Mouse (Mus musculus) embryonic facial prominence, embryonic 12.5 days (tissue): ENCODE measurements around the gene Serpina3g. TPM values are rescaled to one million over a fixed set of nuclear protein-coding genes. Genes with fewer than 3 reads are reported as not detected.
"Not testable (repeated sequence)": the region's sequence is repeated elsewhere in the genome, so short reads cannot be mapped to it uniquely, and the experiment has no call there.

ENCODE experiments used
- ATAC-seq: fragments of 200-750 bp; cut with Nextera tagmentation; 2 replicates; pipeline ENCODE4 v1.8.0; 2017; ENCODE audit not compliant: insufficient number of reproducible peaks, insufficient read depth, low FRiP score, low TSS enrichment
- H3K27ac ChIP-seq: fragments of 300-500 bp; sonication (generic); 2 replicates; pipeline ENCODE4 v1.5.1; 2016; ENCODE audit warnings: mild to moderate bottlenecking
- H3K27me3 ChIP-seq: fragments of 300-500 bp; sonication (generic); 2 replicates; pipeline ENCODE4 v1.6.1; 2016; ENCODE audit warnings: mild to moderate bottlenecking, moderate library complexity
- H3K36me3 ChIP-seq: fragments of 300-500 bp; sonication (generic); 2 replicates; pipeline ENCODE4 v1.6.1; 2016; ENCODE audit warnings: mild to moderate bottlenecking
- H3K4me1 ChIP-seq: fragments of 300-500 bp; sonication (generic); 2 replicates; pipeline ENCODE4 v1.6.1; 2016
- H3K4me2 ChIP-seq: fragments of 300-500 bp; sonication (generic); replicated peaks from 2 replicates; pipeline ENCODE4 v1.6.1; 2016; ENCODE audit warnings: mild to moderate bottlenecking, moderate library complexity
- H3K4me3 ChIP-seq: fragments of 300-500 bp; sonication (generic); 2 replicates; pipeline ENCODE4 v1.5.1; 2016; ENCODE audit warnings: mild to moderate bottlenecking
- H3K9ac ChIP-seq: fragments of 300-500 bp; sonication (generic); 2 replicates; pipeline ENCODE4 v1.6.1; 2016; ENCODE audit warnings: mild to moderate bottlenecking, moderate library complexity
- H3K9me3 ChIP-seq: fragments of 300-500 bp; sonication (generic); 2 replicates; pipeline ENCODE4 v1.6.1; 2016; ENCODE audit warnings: mild to moderate bottlenecking, moderate library complexity
- WGBS: fragments of 180-500 bp; shearing (Covaris S2); methylation state at CpG from one replicate; pipeline ENCODE4 v1.1.7; 2016; 5-methylcytosine and 5-hydroxymethylcytosine counted together
- polyA plus RNA-seq: library from polyadenylated mRNA; unstranded; fragments of >200 nt; fragmentation: Nextera tagmentation; extraction: Ambion mirVana; gene quantifications from 2 replicates; pipeline ENCODE4 v1.2.1, GENCODE M21; 2016

Gene Serpina3g
- polyA plus RNA-seq, 1 experiment from 2014 or later = 1.2 TPM

DNA sequence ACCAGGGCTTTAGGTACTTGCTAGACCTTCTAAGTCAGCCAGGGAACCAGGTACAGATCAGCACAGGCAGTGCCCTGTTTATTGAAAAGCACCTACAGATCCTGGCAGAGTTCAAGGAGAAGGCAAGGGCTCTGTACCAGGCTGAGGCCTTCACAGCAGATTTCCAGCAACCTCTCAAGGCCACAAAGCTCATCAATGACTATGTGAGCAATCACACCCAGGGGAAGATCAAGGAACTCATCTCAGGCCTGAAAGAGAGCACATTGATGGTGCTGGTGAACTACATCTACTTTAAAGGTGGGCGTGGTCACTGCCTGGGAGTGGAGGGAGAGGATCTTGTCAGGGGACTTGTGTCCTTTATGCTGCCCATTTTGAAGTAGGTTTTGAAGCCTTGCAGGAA, 2.0 kb downstream of the Serpina3g start:
- not testable (repeated sequence) for H3K27ac ChIP-seq, H3K4me3 ChIP-seq, H3K9ac ChIP-seq, H3K4me2 ChIP-seq, H3K27me3 ChIP-seq, ATAC-seq, H3K4me1 ChIP-seq, H3K36me3 ChIP-seq, H3K9me3 ChIP-seq
- WGBS = 79% methylated on average over 1 of the region's 1 CpGs

DNA sequence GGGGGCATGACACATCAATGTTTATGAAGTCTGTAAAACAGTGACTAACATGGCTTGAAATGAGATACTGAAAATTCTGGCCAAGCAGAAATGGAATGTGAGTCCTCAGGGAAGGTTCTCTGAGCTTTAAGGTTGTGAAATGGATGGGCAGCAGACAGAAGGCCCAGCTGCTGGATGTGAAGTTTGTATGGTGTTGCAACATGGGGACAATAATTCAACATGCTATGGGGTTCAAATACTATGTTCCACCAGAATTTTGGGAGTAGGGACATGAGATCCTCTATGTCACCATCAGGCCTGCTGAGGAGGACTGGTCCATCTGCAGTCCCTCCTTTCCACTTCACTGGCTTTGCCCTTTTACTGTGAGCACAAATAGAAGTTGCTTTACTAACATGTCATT, 7.3 kb downstream of the Serpina3g start:
- no peak overlapping the region for H3K27ac ChIP-seq
- H3K36me3 ChIP-seq = no peaks in the 10 kb centered on the region
- no peak overlapping the region for H3K9ac ChIP-seq
- H3K9me3 ChIP-seq = no peaks in the 10 kb centered on the region
- no peak overlapping the region for H3K4me3 ChIP-seq
- H3K27me3 ChIP-seq = no peaks in the 10 kb centered on the region
- ATAC-seq = no peak
- H3K4me1 ChIP-seq = no peaks in the 10 kb centered on the region
- no peak overlapping the region for H3K4me2 ChIP-seq

DNA sequence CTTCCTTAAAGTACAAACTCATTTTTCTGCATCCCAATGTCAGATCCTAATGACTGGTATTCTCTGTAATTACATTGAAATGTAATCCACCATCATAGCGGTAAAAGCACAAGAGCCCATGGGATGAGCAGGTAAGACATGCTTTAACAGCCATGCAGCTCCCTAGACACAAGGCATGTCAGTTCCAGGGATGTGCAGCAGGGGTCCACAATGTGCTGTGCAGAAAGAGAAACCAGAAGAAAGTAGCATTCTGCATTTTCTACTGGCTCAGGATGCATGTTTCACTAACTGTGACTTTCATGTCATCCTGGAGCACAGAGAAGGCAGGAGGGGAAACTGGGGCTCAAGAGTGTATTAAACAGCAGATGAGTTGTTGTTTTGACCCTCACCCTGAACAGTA, 9.0 kb downstream of the Serpina3g start:
- no peaks in the 10 kb centered on the region for H3K4me1 ChIP-seq
- 70% methylated on average over 1 of the region's 1 CpGs for WGBS
- H3K4me2 ChIP-seq = no peak overlapping the region
- no peak for ATAC-seq
- no peaks in the 10 kb centered on the region for H3K9me3 ChIP-seq
- no peaks in the 10 kb centered on the region for H3K36me3 ChIP-seq
- no peak overlapping the region for H3K27ac ChIP-seq
- H3K27me3 ChIP-seq = no peaks in the 10 kb centered on the region
- H3K4me3 ChIP-seq = no peak overlapping the region
- no peak overlapping the region for H3K9ac ChIP-seq

DNA sequence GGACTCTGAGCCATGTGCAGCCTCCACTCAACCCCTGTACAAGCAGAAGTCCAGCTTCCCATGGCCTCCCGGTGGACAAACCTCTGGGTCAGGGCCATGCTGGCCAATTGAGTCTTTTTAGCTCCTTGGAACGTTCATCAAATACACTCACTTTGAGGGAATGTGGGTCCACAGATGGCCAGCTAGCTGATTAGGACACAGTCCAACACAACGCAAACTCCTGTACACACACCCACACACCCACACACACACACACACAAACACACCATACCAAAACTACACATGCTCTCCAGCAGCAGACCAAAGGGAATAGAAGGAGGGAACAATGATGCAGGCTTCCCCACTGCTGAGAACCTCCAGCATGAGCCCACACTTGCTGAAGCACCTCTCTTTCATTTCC, 9.6 kb downstream of the Serpina3g start:
- no peak overlapping the region for H3K9ac ChIP-seq
- no peaks in the 10 kb centered on the region for H3K27me3 ChIP-seq
- no peaks in the 10 kb centered on the region for H3K4me1 ChIP-seq
- WGBS = 86% methylated on average over 3 of the region's 3 CpGs
- H3K4me3 ChIP-seq = no peak overlapping the region
- no peak for ATAC-seq
- no peaks in the 10 kb centered on the region for H3K36me3 ChIP-seq
- H3K27ac ChIP-seq = no peak overlapping the region
- H3K9me3 ChIP-seq = no peaks in the 10 kb centered on the region
- H3K4me2 ChIP-seq = no peak overlapping the region

DNA sequence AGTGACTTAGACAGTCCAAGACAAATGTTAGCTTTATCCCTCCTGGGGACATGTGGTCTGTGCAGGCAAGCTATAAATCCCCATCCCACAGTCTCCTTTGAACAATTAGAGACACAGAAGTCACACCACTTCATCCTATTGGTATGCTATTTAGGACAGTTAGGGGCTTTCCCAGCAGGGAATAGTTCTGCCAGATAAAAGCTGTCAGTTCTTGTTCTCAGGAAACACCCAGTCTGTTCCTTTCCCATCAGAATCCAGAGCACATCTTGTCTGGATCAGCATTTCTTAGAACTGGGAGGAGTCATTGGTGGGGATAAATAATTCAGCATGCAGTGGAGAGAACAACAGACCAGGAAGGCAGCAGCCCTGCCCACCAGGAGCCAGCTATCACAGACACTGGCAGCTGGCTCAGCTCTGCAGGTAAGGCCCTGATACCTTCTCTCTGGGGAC, 11.5 kb downstream of the Serpina3g start:
- no peak overlapping the region for H3K4me3 ChIP-seq
- no peaks in the 10 kb centered on the region for H3K36me3 ChIP-seq
- H3K9me3 ChIP-seq = no peaks in the 10 kb centered on the region
- no peaks in the 10 kb centered on the region for H3K27me3 ChIP-seq
- ATAC-seq = no peak
- H3K4me2 ChIP-seq = no peak overlapping the region
- no peaks in the 10 kb centered on the region for H3K4me1 ChIP-seq
- H3K27ac ChIP-seq = no peak overlapping the region
- no peak overlapping the region for H3K9ac ChIP-seq

DNA sequence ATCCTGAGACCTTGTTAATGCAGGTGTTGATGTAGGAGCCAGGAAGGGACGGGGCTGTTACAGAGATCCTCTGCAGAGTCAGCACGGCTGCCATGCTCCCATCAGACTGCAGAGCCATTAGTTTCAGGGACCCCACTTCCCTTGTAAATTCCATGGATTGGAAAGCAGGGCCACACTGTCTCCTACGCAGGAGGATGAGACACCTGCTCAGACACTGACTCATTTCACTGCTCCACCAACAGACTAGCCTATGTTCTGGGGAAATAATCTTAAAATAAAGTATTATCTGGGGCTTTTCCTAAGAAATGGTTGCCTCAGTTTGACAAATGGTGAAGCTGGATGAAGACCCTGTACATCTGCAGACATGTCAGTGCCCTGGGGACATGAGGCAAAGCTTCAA, 12.2 kb downstream of the Serpina3g start:
- no peaks in the 10 kb centered on the region for H3K4me1 ChIP-seq
- H3K36me3 ChIP-seq = no peaks in the 10 kb centered on the region
- ATAC-seq = no peak
- H3K4me3 ChIP-seq = no peak overlapping the region
- H3K4me2 ChIP-seq = no peak overlapping the region
- H3K9me3 ChIP-seq = no peaks in the 10 kb centered on the region
- H3K9ac ChIP-seq = no peak overlapping the region
- no peak overlapping the region for H3K27ac ChIP-seq
- H3K27me3 ChIP-seq = no peaks in the 10 kb centered on the region
- WGBS = 75% methylated on average over 3 of the region's 3 CpGs

DNA sequence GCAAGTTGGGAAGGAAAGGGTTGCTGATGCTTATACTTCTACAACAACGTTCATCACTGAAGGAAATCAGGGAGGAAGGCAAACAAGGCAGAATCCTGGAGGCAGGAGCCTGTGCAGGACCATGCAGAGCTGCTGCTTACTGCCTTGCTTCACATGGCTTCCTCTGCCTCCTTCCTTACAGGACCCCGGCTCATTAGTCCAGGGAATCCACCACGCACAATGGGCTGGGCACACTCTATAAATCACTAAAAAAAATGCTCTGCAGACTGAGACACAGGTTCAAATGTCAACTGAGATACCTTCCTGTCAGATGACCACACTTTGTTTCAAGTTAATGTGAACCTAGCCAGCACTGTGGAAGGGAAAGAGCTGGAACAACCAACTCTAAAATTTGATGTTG, 25.0 kb downstream of the Serpina3g start:
- Histone ChIP-seq H3K4me3 (no peak overlapping the region), H3K27me3 (no peaks in the 10 kb centered on the region), H3K27ac (no peak overlapping the region), H3K4me2 (no peak overlapping the region), H3K4me1 (no peaks in the 10 kb centered on the region), H3K9ac (no peak overlapping the region), H3K36me3 (no peaks in the 10 kb centered on the region), H3K9me3 (no peaks in the 10 kb centered on the region)
- WGBS = 57% methylated on average over 3 of the region's 3 CpGs
- no peak for ATAC-seq

DNA sequence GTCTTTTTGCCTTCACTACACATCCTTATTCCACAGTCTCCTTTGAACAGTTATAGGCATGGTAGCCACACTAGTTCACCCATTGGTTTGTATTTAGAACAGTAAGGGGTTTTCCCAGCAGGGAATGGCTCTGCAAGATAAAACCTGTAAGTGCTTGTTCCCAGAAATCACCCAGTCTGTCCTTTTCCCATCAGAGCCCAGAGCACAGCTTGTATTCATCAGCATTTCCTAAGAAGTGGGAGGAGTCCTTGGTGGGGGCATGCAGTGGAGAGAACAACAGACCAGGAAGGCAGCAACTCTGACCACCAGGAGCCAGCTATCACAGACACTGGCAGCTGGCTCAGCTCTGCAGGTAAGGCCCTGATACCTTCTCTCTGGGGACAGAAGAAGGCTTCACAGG, 26.8 kb downstream of the Serpina3g start, which contains the start of gene Serpina3i:
Gene Serpina3i, plus strand, starts transcription at position 260 of the 400 bp plus-strand sequence.
- Histone ChIP-seq H3K4me2 (no peak within 1 kb of the TSS), H3K4me1 (no peaks in the 10 kb centered on the region), H3K9me3 (no peaks in the 10 kb centered on the region), H3K27me3 (no peaks in the 10 kb centered on the region), H3K27ac (no peak within 1 kb of the TSS), H3K9ac (no peak within 1 kb of the TSS), H3K4me3 (no peak within 1 kb of the TSS), H3K36me3 (no peaks in the 10 kb centered on the region)
- ATAC-seq = no peak

DNA sequence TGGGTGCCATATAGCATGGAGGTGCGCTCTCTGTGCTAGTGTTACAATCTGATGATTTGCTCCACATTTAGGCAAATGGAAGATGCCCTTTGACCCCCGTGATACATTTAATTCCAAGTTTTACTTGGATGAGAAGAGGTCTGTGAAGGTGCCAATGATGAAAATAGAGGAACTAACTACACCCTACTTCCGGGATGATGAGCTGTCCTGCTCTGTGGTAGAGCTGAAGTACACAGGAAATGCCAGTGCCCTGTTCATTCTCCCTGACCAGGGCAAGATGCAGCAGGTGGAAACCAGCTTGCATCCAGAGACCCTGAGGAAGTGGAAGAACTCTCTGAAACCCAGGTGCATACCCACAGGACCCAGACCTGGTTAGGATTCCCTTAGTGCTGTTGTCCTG, 30.3 kb downstream of the Serpina3g start:
- Histone ChIP-seq H3K4me3 (no peak overlapping the region), H3K9me3 (no peaks in the 10 kb centered on the region), H3K4me2 (no peak overlapping the region), H3K27ac (no peak overlapping the region), H3K36me3 (no peaks in the 10 kb centered on the region), H3K4me1 (no peaks in the 10 kb centered on the region), H3K27me3 (no peaks in the 10 kb centered on the region), H3K9ac (no peak overlapping the region)
- no peak for ATAC-seq
- WGBS = 75% methylated on average over 3 of the region's 3 CpGs

DNA sequence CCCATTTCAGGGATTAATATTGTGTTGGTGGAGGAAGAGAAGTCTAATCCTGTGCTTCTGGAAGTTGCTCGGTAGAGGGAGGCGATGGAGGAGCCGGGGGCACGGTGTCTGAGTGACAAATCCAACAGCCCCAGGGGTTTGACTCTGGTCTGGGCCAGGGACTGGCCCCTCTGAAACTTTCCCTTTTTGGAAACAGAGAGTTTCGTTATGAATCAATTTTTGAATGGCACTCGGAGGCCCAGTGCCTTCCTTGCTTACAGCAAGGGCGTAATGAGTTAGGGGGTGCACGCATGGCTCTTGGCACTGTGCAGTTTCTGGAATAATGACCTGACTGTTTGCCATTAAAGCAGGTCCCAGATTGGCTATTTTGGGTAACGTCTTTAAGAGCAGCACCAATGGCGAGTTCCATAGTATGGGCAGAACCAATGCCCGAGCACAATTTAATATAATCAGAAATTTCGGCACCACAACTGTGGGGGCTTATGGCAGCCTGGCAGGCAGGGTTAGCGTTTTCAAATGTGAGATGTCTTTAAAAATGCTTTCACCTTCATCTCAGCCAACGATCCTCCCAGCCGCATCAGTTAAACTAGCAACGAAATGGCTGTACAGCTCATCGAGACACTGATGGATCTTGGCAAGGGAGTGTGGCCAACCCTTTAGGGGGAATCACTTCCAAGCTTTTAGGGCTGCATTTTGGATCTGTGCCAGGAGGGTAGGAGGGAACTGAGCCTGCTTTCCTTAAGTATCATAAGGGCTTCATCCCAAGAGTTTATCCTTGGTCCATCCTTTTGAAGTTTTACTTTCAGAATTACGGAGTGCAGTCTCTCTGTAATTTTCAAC, 42.4 kb downstream of the Serpina3g start:
- 0 out of 2 replicates have a peak, but pooled peaks cover 3% of the 10 kb centered on the region for H3K9me3 ChIP-seq
- H3K4me1 ChIP-seq = 0 out of 2 replicates have a peak, but pooled peaks cover 9% of the 10 kb centered on the region
- 74% methylated on average over 18 of the region's 18 CpGs for WGBS
- H3K4me3 ChIP-seq = no peak overlapping the region
- no peak overlapping the region for H3K4me2 ChIP-seq
- H3K9ac ChIP-seq = no peak overlapping the region
- H3K27ac ChIP-seq = no peak overlapping the region
- H3K36me3 ChIP-seq = no peaks in the 10 kb centered on the region
- no peak for ATAC-seq
- H3K27me3 ChIP-seq = no peaks in the 10 kb centered on the region

DNA sequence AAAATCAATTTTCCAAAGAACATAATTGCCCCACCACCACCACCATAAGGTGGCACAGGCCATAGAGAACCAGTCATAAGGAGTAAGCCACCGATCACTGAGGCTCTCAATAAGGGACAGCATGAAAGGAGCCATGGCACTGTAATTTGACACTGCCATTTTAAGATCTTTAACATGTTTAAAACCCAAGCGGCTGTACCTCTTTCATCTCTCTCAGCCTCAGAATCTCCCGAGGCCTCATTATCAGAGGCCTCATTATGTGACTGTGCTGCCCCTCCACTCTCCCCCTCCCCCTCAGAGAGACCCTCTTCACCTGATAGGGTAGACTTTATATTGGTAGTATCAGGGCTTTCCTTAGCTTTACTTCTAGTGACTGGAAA, 43.0 kb downstream of the Serpina3g start:
- Histone ChIP-seq H3K9me3 (0 out of 2 replicates have a peak, but pooled peaks cover 3% of the 10 kb centered on the region), H3K9ac (no peak overlapping the region), H3K4me2 (no peak overlapping the region), H3K27ac (no peak overlapping the region), H3K4me1 (0 out of 2 replicates have a peak, but pooled peaks cover 6% of the 10 kb centered on the region), H3K4me3 (no peak overlapping the region), H3K27me3 (no peaks in the 10 kb centered on the region), H3K36me3 (no peaks in the 10 kb centered on the region)
- WGBS = 5% methylated on average over 3 of the region's 3 CpGs
- no peak for ATAC-seq

DNA sequence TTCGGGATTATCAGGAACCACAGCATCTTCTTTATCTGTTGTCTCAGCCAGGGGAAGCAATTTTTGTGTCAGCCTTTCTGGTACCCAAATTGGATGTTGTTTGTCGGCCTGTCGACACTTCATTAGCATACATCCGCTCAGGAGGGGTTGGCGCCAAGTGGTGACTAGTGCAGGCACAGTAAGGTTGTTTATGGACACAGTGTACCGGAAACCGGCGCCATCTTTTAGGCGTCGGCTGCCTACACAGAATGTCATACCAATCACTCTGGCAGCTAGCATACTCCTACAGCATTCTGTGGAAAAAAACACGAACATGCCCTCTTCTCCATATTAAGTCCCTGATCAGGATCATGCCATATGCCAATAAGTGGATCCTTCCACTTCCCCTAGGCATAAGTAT, 47.3 kb downstream of the Serpina3g start:
- H3K4me2 ChIP-seq = no peak overlapping the region
- 0 out of 2 replicates have a peak, but pooled peaks cover 5% of the 10 kb centered on the region for H3K4me1 ChIP-seq
- no peak overlapping the region for H3K27ac ChIP-seq
- H3K27me3 ChIP-seq = no peaks in the 10 kb centered on the region
- 93% methylated on average over 11 of the region's 11 CpGs for WGBS
- no peaks in the 10 kb centered on the region for H3K36me3 ChIP-seq
- ATAC-seq = no peak
- H3K9me3 ChIP-seq = 0 out of 2 replicates have a peak, but pooled peaks cover 3% of the 10 kb centered on the region
- H3K9ac ChIP-seq = no peak overlapping the region
- no peak overlapping the region for H3K4me3 ChIP-seq
